Mouse (Mus musculus) granulocyte monocyte progenitor cell, adult 5-6 weeks (primary cell): ENCODE results near the gene Stxbp5l. TPM values are rescaled to one million over a fixed set of nuclear protein-coding genes. Genes with fewer than 3 reads are reported as not detected.
"Not testable (repeated sequence)": the region's sequence is repeated elsewhere in the genome, so short reads cannot be mapped to it uniquely, and the experiment has no call there.

ENCODE experiments used
- ATAC-seq: replicated peaks from 2 replicates; pipeline ENCODE4 v1.8.0; 2016; ENCODE audit warnings: mild to moderate bottlenecking, moderate TSS enrichment, inconsistent platforms; ENCODE audit not compliant: poor library complexity, severe bottlenecking
- total RNA-seq, 2 experiments: library from RNA; stranded (forward) in 1 of 2; stranded (reverse) in 1 of 2; fragments of 200-712, 200-1000 nt in 1 of 2; fragments of >200 nt in 1 of 2; fragmentation: Nextera tagmentation in 1 of 2; gene quantifications; 2 replicates each; pipeline ENCODE4 v1.2.3; 2014 to 2017

The Stxbp5l gene
- total RNA-seq, 2 experiments from 2014 or later, result not detected

DNA sequence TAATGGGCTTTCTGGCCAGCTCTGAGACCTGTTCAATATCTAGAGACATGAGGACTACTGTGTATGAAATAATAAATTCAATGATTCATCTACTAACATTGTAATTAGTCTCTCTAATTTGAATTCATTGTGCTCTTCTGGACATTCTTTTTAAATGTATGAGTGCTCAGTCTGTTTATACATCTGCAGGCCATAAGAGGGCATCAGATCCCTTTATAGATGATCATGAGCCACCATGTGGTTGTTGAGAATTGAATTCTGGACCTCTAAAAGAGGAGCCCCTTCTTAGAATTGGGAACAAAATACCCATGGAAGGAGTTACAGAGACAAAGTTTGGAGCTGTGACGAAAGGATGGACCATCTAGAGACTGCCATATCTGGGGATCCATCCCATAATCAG lies 92.2 kb downstream of the Stxbp5l start:
- no peak for ATAC-seq

DNA sequence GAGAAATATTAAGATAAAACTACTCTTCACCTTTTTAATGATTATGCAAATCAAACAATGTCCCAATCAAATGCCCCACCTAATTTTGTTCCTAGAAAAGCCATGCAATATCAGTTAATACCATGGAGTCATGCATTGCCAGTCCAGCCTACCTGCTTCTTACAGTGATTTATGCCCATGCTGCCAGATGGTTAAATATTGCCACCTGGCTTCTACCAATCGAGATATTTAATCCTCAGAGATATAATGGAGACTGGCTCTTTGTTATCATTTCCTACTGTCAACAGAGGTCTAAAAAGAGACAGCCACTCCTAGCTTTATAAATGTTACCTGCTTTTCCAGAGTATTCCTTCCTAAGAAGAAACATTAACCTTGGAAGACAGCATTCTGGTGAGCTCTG lies 104.6 kb downstream of the Stxbp5l start:
- no peak for ATAC-seq

- no peak for ATAC-seq
Measured at GRCm38 (mm10) chr16:37273681-37274080, 111.1 kb downstream of the Stxbp5l start.

- ATAC-seq, result no peak
Measured at GRCm38 (mm10) chr16:37261678-37262077, 123.1 kb downstream of the Stxbp5l start.

DNA sequence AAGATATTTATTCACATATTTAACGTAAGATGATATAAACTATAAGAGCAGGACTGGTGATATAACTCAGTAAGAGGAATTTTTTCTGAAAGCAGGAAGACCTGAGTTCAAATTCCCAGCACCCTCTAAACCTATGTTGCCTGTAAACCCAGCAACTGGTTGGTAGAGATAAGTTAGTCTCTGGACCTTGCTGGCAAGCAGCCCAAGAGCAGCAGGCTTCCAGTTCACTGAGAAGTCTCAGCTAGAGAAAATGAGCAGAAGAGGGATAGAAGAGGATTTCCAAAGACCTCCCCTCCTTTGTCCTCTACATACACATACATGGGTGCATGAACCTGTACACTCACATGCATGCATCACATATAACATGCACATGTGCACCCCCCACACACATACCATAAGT lies 165.6 kb downstream of the Stxbp5l start:
- no peak for ATAC-seq

GRCm38 (mm10) chr16:37208783-37209182 lies 176.0 kb downstream of the Stxbp5l start:
- no peak for ATAC-seq

DNA sequence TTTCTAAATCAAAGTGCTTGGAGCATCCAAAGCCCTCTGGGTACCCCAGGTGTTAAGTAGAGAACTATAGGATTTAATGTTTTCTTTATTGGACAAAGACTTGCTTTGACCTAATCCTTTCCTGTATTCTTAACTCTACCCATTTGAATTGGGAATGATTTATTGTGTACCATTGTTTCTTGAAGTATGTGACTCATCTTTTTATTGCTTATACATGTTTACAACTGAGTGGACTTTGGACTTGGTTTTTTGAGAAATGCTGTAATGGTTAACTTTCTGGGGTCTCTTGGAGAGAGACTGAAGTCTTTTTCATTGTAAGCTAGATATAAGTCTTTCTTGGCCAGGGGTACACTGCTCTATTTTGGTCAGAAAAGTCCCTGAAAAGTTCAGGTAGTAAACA lies 190.6 kb downstream of the Stxbp5l start:
- ATAC-seq, result no peak

DNA sequence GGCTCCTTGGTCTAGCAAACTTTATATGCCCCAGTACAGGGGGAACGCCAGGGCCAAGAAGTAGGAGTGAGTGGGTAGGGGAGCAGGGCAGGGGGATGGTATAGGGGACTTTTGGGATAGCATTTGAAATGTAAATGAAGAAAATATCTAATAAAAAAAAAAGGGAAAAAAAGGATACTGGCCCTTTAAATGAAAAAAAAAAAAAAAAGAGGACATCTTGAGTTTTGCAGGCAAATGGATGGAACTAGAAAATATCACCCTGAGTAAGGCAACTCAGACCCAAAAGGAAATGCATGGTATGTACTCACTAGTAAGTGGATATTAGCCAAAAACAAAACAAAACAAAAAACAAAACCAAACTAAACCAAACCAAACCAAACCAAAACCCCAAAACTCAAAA lies 259.6 kb downstream of the Stxbp5l start:
- ATAC-seq, result not testable (repeated sequence)

DNA sequence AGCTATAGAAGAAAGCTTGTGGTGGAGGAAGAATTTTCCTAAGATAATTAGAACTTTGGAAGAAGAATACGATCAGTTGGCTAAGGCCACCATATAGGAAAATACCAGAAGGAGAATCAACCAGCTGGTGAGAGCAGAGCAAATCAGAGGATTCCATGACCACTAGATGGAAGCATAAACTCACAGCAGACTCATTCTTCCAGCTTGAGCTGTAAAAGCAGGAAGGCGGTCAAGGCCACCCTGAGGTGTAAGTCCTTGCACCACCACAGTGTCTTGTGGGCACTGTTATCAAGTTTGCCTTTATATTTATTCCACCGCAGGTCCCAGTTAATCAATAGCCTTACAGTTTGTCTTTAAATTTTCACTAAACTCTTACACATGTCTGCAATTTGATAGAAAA lies 275.5 kb downstream of the Stxbp5l start:
- peak; percentile 78 for ATAC-seq

GRCm38 (mm10) chr16:37108763-37109162 lies 276.0 kb downstream of the Stxbp5l start:
- ATAC-seq, result peak; percentile 48; the same call in 1 of the 2 replicates

GRCm38 (mm10) chr16:37094169-37094833 lies 290.5 kb downstream of the Stxbp5l start:
- no peak for ATAC-seq

GRCm38 (mm10) chr16:37089648-37090047 lies 295.1 kb downstream of the Stxbp5l start:
- no peak for ATAC-seq

DNA sequence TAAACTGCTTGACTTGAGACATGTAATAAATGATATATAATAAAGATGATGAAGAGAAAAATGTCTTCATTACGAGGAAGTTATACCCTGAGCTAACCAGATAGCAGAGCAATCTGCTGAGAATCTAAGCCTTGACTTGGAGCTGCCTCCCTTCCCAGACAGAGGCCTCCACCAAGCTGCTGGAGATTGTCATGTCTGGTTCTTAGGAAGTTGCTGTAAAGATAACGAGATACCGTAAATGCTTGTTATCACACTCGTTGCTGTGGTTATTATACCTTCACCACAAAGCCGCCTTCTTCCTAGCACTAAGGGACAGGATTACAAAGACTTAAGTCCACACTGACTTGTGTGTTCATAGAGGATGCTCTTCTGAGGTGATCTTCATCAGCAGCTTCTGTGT lies 312.4 kb downstream of the Stxbp5l start:
- no peak for ATAC-seq

Other genes starting within 250 kb of the Stxbp5l start
- 22.0 and 25.4 TPM in 2 replicates for gene Gtf2e1, start 154.8 kb upstream of the Stxbp5l start, total RNA-seq (2014; fragmentation: Nextera tagmentation)
- gene Gtf2e1, start 154.8 kb upstream of the Stxbp5l start, total RNA-seq (2017), result 22.9 and 23.2 TPM in 2 replicates
- gene Rabl3, start 154.9 kb upstream of the Stxbp5l start, total RNA-seq (2014; fragmentation: Nextera tagmentation), result 10.2 and 13.1 TPM in 2 replicates
- 7.5 and 15.5 TPM in 2 replicates for gene Rabl3, start 154.9 kb upstream of the Stxbp5l start, total RNA-seq (2017)
- gene Hgd, start 195.2 kb upstream of the Stxbp5l start, total RNA-seq (2014; fragmentation: Nextera tagmentation), result not detected in 2 replicates
- not detected in 2 replicates for gene Hgd, start 195.2 kb upstream of the Stxbp5l start, total RNA-seq (2017)